Mouse (Mus musculus) thymus, postnatal 14 days (tissue): ENCODE measurements at regions not wholly inside any gene's neighbourhood (a gene's known extent, or its start where the extent isn't known, plus 50 kb on each side); places are given as distances from the start of the nearest gene placed in this dataset.

Source experiments
- DNase-seq: peaks from one replicate; pipeline ENCODE4 v3.0.0; 2021

DNA sequence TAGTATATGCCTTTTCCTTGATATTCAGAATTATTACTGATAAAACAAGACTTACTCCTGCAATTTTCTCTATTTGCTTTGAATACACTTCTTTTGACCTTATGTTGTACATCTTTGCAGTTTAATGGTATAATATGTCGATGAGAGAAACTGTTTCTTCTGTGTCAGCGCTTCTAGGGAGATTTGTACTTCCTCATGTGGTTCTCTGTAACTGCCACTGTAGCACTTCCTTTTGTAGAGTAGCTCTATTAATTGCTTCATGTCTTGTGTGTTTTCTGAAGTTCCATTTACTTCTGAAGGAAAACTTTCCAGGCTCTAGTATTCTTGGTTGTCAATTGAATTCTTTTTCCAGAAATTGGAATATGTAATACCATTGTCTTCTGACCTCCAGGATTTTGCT, 323.2 kb downstream of the Ptprc start:
- no peak for DNase-seq

GRCm38 (mm10) chr1:137847311-137847923, 328.1 kb downstream of the Ptprc start:
- no peak for DNase-seq

- DNase-seq, result no peak
Observed at GRCm38 (mm10) chr1:137846857-137847256, 328.7 kb downstream of the Ptprc start.

DNA sequence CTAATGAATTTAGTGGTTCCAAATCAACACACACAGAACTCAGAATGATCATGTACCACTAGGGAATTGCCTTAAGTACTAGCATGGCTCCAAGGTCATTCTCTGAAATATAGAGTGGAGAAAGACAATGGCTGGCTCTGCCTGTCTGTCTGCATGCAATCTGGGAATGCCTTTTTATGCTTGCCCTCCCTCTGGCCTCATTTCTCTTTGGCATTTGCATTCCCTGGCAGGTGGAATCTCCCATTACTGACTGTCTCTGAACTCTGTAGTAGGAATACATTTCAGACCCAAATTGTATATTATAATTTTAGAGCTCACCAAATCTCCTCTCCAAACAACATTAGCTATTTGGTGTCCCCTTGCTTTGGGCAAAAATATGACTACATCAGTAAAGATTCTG, 335.0 kb downstream of the Ptprc start:
- no peak for DNase-seq

- DNase-seq, result no peak
Observed at GRCm38 (mm10) chr1:137839703-137840102, 335.8 kb downstream of the Ptprc start.

- DNase-seq, result no peak
Observed at GRCm38 (mm10) chr1:137839263-137839662, 336.2 kb downstream of the Ptprc start.

- no peak for DNase-seq
Observed at GRCm38 (mm10) chr1:137838357-137838756, 337.2 kb downstream of the Ptprc start.

GRCm38 (mm10) chr1:137833535-137833934, 342.0 kb downstream of the Ptprc start:
- DNase-seq, result no peak

GRCm38 (mm10) chr1:137831284-137831683, 344.2 kb downstream of the Ptprc start:
- no peak for DNase-seq

- no peak for DNase-seq
Observed at GRCm38 (mm10) chr1:137827379-137827778, 348.1 kb downstream of the Ptprc start.

- DNase-seq, result no peak
Observed at GRCm38 (mm10) chr1:137815401-137815888, 360.1 kb downstream of the Ptprc start.

- peak; percentile 46 for DNase-seq
Observed at GRCm38 (mm10) chr1:137814556-137814955, 361.0 kb downstream of the Ptprc start.

DNA sequence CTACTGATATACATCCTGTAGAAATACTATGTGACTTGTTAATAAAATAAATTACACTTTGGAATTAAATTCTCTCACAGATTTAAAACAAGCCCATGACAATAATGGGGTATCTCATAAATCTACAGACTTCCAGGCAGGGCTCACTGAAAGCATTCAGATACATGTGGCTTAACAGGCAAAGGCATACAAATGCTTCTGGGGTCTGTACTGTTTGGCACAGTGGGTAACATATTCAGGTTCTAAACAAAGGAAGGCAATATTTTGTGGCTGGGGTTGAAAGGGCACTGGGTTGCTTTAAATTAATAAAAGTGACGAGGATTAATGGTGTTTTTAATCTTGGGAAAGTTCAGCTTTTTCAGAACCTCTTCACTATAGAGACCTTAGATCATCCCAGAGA, 361.8 kb downstream of the Ptprc start:
- DNase-seq, result no peak

DNA sequence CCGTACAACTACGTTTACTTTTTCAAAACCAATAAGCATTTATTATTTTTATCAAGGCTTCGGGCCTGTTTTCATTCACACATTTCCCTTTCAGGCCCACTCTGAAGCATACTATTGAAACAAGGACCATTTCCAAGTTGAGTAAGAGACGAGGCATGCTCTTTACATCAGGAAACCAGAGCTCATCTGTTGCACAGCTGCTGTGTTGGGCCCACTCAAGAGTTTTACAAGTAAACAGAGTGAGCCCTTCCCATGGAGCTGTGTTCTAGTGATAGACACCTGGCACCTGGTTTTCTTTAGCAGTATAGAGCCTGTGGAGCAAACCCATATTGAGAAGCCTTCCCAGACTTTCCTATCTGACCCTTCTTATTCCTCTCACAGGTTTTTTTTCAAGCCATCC, 363.5 kb downstream of the Ptprc start:
- peak; percentile 70 for DNase-seq

GRCm38 (mm10) chr1:137806742-137807141, 368.8 kb downstream of the Ptprc start:
- DNase-seq, result peak; percentile 74

DNA sequence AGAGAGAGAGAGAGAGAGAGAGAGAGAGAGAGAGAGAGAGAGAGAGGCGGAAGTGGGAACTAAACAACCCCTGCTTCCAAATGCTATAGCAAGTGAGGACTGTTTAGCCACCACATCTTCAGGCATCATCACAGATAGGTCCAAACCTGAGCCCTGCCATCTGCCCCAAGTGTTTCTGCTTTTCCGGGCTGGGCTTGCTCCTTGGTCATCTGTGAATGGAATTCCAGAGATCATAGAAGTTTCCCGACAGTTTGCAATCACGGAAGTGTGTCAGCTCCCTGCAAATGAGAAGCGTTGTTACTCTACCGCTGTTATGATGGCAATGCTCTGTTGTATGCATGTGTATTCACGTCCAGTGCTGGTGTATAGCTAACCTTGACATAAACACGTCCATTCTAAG, 369.3 kb downstream of the Ptprc start:
- peak; percentile 34 for DNase-seq

DNA sequence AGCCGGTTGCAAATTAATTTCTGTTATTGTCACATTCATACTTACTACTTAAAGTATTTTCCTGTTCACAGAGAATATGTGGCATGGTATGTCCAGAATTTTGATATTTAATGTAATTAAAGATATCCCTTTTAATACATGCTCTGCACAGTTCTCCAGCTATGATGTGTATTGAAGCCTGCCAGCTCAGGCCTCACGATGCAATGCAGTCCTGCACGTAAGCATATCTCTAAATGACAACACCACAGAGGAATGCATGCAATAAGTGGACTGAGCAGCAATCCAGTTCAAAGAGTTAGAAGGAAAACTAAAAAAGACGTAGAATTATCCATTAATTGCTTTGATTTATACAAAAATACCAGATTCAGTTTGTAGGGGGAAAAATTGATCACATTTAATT, 373.4 kb downstream of the Ptprc start:
- no peak for DNase-seq

DNA sequence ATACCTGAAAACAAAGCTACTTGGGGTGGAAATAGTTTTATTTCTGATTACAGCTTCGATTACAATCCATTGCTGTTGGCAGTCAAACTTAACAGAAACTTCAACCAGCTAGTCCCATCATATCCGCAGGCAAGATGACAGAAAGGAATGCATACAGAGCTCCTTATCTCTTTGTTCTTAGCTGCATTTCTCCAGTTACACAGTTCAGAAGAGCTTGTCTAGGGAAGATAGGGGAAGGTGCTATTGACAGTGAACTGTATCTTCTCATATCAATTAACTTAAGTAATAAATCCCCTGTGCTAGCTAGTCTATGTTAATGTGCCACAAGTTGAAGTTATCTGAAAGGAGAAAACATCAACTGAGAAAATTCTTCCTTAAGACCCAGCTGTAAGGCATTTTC, 374.8 kb downstream of the Ptprc start:
- DNase-seq, result no peak

- no peak for DNase-seq
Observed at GRCm38 (mm10) chr1:137788789-137789188, 386.7 kb downstream of the Ptprc start.

DNA sequence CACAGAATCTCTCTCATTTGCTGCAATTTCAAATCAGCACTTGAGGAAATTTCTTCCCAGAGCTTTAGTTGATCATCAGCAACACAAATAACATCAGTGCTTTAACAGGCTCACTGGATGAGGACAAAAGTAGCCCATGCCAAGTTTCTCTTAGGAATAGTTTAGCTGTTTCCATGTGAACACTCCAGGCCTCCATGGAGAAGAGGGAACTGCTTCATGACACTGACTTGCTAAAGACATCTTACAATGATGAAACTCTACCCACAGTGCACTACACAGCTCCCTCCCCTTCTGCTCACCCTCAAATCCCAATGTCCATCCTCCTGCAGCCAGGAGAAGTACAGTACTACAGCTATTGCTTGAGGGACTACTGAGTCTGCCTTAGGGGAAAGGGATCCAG, 388.9 kb downstream of the Ptprc start:
- no peak for DNase-seq

DNA sequence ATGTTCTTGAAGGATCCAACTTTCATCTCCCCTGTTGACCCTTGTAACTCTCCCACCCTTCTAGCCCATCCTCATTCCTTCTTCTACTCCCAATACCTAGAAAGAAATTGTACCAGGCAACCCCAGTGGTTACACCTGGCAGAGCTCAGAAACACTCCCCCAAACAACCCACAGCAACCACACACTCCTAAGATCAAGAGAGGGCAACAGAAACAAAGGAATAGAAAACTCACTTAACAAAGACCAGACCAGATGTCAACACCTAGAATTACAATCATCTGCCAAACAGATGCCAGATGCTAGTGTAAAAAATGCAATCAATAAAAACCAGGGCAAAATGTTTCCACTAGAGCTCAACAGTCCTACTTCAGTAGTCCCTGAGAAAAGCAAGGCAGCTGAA, 400.9 kb downstream of the Ptprc start:
- peak; percentile 81 for DNase-seq

DNA sequence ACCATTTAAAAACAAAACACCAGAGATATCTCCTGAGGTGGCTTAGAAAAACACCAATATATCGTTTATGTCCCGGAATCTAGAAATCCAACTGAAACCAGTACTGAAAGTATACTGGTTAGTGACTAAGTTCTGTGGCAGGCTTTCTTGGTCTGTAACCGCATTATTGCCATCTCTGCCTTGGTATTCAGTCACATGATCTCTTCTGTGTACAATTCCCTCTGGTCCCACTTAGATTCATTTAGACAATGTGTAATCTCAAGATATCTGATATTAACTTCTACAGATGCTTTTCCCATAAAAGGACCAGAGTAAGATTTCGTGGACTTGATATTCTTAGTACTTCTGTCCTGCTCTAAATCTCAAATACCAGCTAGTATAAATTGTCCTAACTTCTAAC, 414.7 kb downstream of the Ptprc start:
- no peak for DNase-seq

DNA sequence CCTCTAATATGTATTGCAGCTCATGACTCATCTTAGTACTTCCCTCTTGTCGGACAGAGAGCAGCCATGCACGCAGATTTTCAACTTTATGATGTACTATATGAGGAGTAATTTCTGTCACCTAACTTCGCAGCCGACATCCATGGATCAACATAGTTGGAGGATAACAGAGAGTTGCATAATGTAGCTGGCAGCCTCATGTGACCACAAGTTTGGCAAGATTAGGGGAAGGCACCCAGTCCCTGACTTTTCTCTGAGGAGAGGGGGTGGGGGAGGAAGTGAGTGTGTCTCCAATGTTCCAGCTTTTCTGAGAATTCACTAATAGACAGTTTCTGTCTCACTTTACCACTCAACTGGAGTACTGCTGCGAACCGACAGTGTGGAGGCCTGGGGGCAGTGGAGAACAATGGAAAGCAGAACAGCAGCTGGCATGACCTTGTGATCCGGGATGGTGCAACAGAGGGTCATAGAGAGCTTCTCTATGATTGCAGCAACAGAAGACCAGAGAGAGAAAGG, 424.0 kb downstream of the Ptprc start:
- no peak for DNase-seq

GRCm38 (mm10) chr1:137750894-137751293, 424.6 kb downstream of the Ptprc start:
- DNase-seq, result no peak

DNA sequence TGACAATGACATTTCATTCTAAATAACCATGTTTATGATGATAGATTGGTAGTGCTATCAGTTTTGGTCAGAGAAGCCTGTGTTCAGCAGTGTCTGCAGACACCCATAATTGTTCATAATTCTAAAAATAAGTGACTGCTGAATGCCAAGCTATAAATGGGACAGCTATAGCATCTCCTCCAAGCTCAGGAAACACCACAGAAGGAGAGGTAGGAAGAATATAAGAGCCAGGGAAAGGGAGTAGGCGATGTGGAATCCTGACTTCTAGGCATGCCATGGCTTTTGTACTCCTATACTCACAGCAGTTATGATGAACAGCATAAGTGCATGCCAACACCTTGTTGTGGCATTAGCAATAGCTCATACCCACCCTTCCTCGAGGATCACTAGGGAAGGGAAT, 429.4 kb downstream of the Ptprc start:
- DNase-seq, result no peak
